Mouse (Mus musculus) testis, postnatal 10 days (tissue): ENCODE measurements around the gene Zfp473.
A peak's percentile ranks its signal among the peaks of the same experiment; 100 is the strongest.
"Not testable (repeated sequence)": the region's sequence is repeated elsewhere in the genome, so short reads cannot be mapped to it uniquely, and the experiment has no call there.

Source experiments
- DNase-seq: peaks from one replicate; pipeline ENCODE4 v3.0.0; 2021; ENCODE audit warnings: low spot score

The Zfp473 gene

GRCm38 (mm10) chr7:44750950-44751349 is at the start of gene Zfp473:
TSS of gene Zfp473 (minus strand) at chr7:44751050.
- not testable (repeated sequence) for DNase-seq

DNA sequence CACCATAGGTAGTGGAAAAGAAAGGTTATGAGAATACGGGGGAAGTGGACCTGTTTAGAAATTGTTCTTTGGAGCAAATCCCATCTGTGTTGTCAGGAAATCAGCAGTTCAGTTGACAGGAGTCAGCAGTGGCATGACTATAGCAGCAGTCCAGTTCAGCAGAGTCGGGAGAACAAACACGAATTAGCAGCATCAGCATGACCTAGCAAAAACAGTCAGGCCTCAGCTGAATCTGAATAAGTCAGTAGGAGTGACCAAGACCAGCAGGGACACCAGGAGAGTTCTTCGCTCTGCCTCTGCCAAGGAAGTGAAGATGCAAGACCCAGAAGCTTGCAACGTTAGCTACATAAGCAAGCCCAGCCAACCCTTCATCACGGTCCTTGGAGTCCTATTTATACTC is 41.9 kb upstream of the Zfp473 start:
- DNase-seq: no peak

DNA sequence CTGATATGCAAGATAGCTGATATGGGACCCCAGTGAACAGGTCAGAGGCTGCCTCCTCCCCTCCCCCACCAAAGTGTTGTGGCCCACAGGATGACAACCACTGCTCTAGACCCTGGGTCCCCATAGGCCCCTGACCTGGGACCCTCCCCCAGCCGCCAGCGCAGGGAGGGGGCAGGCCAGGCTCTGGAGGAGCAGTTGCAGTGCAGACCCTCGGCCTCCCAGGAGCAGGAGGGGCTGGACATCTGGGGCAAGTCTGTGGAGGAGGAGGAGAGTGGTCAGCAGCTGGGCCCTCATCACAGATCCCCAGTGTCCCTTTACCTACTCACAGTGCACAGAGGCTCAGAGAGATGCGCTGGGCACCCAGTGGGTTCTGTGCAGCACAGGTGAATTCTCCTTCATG is 39.2 kb upstream of the Zfp473 start:
- peak; percentile 41 for DNase-seq

- DNase-seq: peak; percentile 33
Observed at GRCm38 (mm10) chr7:44789531-44789930, 38.7 kb upstream of the Zfp473 start.

- peak; percentile 7 for DNase-seq
Observed at GRCm38 (mm10) chr7:44780101-44780500, 29.3 kb upstream of the Zfp473 start.

DNA sequence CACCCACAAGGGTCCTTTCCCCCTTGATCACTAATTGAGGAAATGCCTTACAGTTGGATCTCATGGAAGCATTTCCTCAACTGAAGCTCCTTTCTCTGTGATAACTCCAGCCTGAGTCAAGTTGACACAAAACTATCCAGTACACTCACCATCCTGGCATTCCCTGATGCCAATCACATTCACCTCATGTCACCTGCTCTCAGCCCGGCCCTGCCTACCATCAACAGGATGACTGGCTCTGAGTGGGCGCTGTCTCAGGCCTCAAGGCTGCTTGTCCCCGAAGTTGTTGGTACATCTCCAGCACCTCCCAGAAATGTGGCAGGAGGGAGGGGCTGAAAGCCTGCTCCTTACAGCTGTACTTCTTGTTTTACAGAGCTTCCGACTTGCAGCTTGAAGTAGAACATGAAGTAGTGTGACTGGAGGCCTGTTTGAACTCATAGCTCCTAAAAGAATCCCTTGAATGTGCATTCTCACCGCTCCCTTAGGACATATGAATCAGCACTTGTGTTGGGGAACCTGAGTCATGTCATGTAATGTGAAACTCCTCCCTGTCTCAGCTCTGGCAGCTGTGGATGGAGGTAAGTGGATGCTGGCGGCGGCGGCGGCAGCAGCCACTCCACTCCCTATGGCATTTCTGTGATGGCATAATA is 26.1 kb upstream of the Zfp473 start:
- peak; percentile 37 for DNase-seq

- DNase-seq: no peak
Observed at GRCm38 (mm10) chr7:44772591-44773204, 21.8 kb upstream of the Zfp473 start.

DNA sequence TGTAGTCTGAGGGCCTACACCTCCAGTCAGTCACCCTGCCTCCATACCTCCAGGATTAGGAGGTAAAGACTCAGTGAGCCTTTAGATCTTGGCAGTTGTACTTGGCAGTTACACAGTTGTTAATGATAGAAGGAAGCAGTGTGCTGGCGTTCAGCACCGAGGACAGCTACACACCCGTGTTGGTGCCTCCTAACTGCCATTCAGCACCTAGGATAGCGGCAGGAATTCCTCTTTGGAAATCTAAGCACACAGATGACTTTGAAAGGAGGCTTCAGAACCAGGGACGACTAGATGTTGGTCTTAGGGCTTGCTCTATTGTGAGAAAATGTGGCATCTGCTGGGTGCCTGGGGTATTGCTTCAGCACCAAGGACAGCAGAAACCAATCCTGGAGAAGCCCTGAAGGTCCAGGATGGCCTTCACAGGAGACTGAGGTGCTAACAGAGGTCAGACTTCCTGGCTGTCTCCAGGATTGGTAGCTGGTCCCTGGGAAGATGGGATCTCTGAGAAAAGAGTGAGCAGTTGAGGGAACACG is 19.3 kb upstream of the Zfp473 start:
- peak; percentile 89 for DNase-seq

- no peak for DNase-seq
Observed at GRCm38 (mm10) chr7:44768129-44768528, 17.3 kb upstream of the Zfp473 start.

GRCm38 (mm10) chr7:44760366-44760765 is 9.5 kb upstream of the Zfp473 start:
- DNase-seq: no peak

GRCm38 (mm10) chr7:44757164-44757563 is 6.3 kb upstream of the Zfp473 start:
- no peak for DNase-seq

- DNase-seq: peak; percentile 94
Observed at GRCm38 (mm10) chr7:44748101-44749044, 2.5 kb downstream of the Zfp473 start, which contains the start of gene Vrk3. TSS of gene Vrk3 (plus strand) at chr7:44748413.

DNA sequence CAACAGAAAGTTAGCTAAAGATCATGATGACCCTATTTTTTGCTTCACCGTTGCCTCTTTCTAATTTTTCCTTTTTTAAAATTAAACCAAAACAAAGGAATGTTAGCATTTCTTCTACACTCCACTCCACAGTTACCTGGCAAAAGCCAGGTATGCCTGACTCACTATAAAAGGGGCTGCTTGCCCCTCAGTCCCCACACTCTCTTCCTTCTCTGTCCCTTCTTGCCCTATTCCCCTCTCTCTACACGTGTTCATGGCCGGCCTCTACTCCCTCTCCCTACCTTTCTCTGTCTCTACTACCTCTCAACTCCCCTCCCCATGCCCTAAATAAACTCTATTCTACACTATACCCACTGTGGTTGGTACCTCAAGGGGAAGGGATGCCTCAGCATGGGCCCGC is 3.7 kb downstream of the Zfp473 start:
- no peak for DNase-seq

GRCm38 (mm10) chr7:44745076-44745475 is 5.8 kb downstream of the Zfp473 start:
- DNase-seq: peak; percentile 84

DNA sequence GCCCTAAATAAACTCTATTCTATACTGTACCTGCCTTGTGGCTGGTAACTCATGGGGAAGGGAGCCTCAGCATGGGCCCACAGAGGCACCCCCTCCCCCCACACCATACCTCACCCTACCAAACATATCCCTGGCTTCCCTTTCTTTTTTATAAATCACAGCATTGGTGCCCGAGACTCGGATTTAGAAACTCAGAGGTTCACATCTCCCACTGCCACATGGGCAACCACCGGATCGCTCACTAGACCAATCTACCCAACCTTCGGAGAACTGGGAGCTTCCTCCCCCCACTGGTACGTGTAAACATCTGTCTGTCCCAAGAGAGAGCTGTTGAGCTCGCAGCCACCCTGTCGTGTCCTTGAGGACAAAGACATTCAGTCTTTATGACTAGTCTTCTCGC is 6.6 kb downstream of the Zfp473 start:
- no peak for DNase-seq

DNA sequence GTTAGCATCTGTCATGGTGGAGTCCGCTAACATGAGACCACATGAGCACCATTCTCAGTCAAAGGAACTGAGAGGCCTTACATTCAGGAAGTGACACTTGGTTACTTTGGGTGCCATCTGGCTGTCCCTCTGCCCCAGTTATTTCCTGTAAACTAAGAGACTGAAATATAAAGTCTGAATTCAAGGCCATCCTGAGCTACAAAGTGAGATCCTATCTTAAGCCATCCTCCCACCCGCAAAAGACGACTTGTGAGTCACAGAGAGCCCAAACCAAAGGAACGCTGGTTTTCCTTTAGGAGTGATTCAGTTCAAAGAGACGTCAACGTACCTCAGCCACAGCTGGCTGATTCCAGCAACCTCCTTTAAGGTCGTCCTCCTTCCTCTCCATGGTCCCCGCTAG is 9.5 kb downstream of the Zfp473 start:
- DNase-seq: no peak

DNA sequence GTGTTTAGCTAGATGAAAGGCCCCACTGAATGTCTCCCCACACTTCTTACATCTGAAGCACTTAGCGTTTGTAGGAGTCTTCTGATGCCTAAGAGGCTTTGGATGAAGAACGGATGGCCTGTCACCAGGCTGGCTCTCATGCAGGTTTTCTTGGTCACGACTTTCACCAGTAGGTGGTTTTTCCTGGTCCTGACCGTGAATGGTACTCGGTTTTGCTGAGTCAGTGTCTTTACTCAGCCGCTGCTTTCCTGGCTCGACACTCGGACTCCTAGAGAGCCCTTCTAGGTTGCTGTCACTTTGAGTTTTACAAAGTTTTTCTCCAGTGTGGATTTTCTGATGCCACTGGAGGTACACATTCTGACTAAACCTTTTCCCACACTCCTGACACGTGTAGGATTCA is 17.1 kb downstream of the Zfp473 start:
- DNase-seq: no peak

GRCm38 (mm10) chr7:44728082-44728975 is 22.5 kb downstream of the Zfp473 start:
- DNase-seq: no peak

GRCm38 (mm10) chr7:44727151-44727550 is 23.7 kb downstream of the Zfp473 start:
- no peak for DNase-seq

DNA sequence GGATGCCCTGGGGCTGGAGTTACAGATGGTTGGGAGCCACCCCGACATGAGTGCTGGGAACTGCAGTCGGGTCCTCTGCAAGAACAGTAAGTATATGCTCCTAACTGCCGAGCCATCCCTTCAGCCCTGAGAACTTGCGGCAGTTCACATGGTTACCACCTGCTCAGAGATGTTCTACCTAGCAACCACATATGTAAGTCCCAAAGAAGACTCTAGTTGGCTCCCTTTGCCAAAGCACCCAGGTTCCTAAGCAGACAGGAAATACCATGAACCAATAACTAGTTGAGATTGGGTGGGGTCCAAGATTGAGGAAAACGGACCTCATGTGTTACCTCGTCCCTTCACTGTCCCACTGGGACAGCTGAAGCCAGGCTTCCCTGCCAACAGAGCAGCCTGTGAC is 24.5 kb downstream of the Zfp473 start:
- DNase-seq: no peak

DNA sequence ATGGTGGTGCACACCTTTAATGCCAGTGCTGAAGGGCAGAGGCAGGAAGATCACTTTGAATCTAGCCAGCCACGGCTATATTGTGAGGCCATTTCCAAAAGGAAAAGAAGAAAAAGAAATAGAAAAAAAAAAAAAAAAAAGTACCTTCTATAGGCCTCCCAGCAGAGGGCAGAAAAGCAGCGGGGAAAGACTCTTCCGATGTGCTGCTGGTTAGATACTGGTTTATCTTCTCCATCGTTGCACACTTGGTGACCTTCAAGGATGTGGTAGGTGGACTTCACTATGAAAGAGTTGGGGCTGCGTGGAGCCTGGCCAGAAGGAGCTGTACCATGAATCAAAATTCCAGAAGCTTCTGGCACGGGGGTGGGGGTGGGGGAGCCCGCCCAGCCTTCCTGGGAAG is 26.5 kb downstream of the Zfp473 start:
- no peak for DNase-seq
